Mouse (Mus musculus) kidney, adult 9 months (tissue): ENCODE measurements at regions not wholly inside any gene's neighbourhood (a gene's known extent, or its start where the extent isn't known, plus 50 kb on each side); places are given as distances from the start of the nearest gene placed in this dataset.

ENCODE experiments used
- DNase-seq: peaks from one replicate; pipeline ENCODE4 v3.0.0; 2022

- DNase-seq, result no peak
Measured at GRCm38 (mm10) chr10:45982731-45983274, 405.2 kb downstream of the Hace1 start.

- DNase-seq, result no peak
Measured at GRCm38 (mm10) chr10:45983671-45984335, 406.2 kb downstream of the Hace1 start.

GRCm38 (mm10) chr10:45986341-45986740 is 408.7 kb downstream of the Hace1 start:
- no peak for DNase-seq

GRCm38 (mm10) chr10:46006319-46006718 is 428.7 kb downstream of the Hace1 start:
- no peak for DNase-seq

- peak; percentile 38 for DNase-seq
Measured at GRCm38 (mm10) chr10:46011916-46012596, 434.4 kb downstream of the Hace1 start.

- DNase-seq, result no peak
Measured at GRCm38 (mm10) chr10:46012599-46012998, 435.0 kb downstream of the Hace1 start.

- DNase-seq, result no peak
Measured at GRCm38 (mm10) chr10:46016295-46016694, 438.7 kb downstream of the Hace1 start.

GRCm38 (mm10) chr10:46045474-46046093 is 468.0 kb downstream of the Hace1 start:
- DNase-seq, result no peak

- DNase-seq, result no peak
Measured at GRCm38 (mm10) chr10:46046094-46046749, 468.6 kb downstream of the Hace1 start.

GRCm38 (mm10) chr10:46046890-46047414 is 469.3 kb downstream of the Hace1 start:
- no peak for DNase-seq

GRCm38 (mm10) chr10:46047591-46047990 is 470.0 kb downstream of the Hace1 start:
- no peak for DNase-seq

- DNase-seq, result peak; percentile 38
Measured at GRCm38 (mm10) chr10:46057362-46058198, 480.0 kb downstream of the Hace1 start.

- DNase-seq, result no peak
Measured at GRCm38 (mm10) chr10:46058199-46058472, 480.5 kb downstream of the Hace1 start.

- DNase-seq, result no peak
Measured at GRCm38 (mm10) chr10:46059285-46059684, 481.7 kb downstream of the Hace1 start.

- DNase-seq, result no peak
Measured at GRCm38 (mm10) chr10:46063831-46064230, 486.2 kb downstream of the Hace1 start.

- no peak for DNase-seq
Measured at GRCm38 (mm10) chr10:46070766-46071165, 493.1 kb downstream of the Hace1 start.

GRCm38 (mm10) chr10:46071220-46071619 is 493.6 kb downstream of the Hace1 start:
- DNase-seq, result no peak

GRCm38 (mm10) chr10:46071810-46072549 is 494.4 kb downstream of the Hace1 start:
- DNase-seq, result no peak

GRCm38 (mm10) chr10:46072550-46073470 is 495.2 kb downstream of the Hace1 start:
- no peak for DNase-seq

GRCm38 (mm10) chr10:46087766-46088165 is 510.1 kb downstream of the Hace1 start:
- no peak for DNase-seq
